Mouse (Mus musculus): Measurements from ENCODE around the gene Ski. TPM values are rescaled to one million over a fixed set of nuclear protein-coding genes. Genes with fewer than 3 reads are reported as not detected.
"Not testable (repeated sequence)": the region's sequence is repeated elsewhere in the genome, so short reads cannot be mapped to it uniquely, and the experiment has no call there.

The Ski gene
- polyA plus RNA-seq, 1 experiment from 2014 or later: 22.6 TPM

DNA sequence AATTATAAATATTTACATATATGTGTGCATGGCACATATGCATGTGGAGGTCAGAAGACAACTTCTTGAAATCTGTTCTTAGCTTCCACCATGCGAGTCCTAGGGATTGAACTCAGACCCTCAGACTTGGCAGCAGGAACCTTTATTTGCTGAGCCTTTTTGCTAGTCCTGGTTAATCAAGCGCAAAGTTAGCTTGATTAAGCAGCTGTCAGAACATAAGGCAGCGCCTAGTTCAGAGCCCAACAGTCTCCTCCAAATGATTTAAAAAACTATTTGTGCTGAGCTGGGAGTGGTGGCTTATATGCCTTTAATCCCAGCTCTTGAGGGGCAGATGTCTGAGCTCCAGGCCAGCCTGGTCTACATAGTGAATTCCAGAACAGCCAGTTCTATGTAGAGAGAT lies 28.8 kb upstream of the Ski start:
- H3K36me3 ChIP-seq (ENCODE audit: insufficient read depth, low read length): no peaks in the 10 kb centered on the region
- ATAC-seq (no peak), DNase-seq (ENCODE audit: low spot score) (no peak)
- no peak overlapping the region for H3K4me3 ChIP-seq (ENCODE audit: low read depth, low read length)
- 0 out of 2 replicates have a peak overlapping the region, but pooled peaks have one; percentile 94 for H3K27ac ChIP-seq (ENCODE audit: low read length)
- H3K9ac ChIP-seq (replicated peaks; ENCODE audit: low read depth): no peak overlapping the region
- peaks cover 6% of the 10 kb centered on the region; the same call in 1 of the 2 replicates for H3K4me1 ChIP-seq (ENCODE audit: insufficient read depth, low read depth, low read length)
- TF ChIP-seq CTCF (IDR thresholded peaks at IDR 0.05) (no peak), EP300 (IDR thresholded peaks at IDR 0.05) (no peak)
- no peaks in the 10 kb centered on the region for H3K27me3 ChIP-seq (replicated peaks; ENCODE audit: insufficient read depth, low read length)
- 47% methylated on average over 3 of the region's 3 CpGs for WGBS
- no peaks in the 10 kb centered on the region for H3K9me3 ChIP-seq (ENCODE audit: low read length)
- peak overlapping the region; percentile 89; the same call in 1 of the 2 replicates for H3K4me2 ChIP-seq (replicated peaks; ENCODE audit: low read depth, low read length)

DNA sequence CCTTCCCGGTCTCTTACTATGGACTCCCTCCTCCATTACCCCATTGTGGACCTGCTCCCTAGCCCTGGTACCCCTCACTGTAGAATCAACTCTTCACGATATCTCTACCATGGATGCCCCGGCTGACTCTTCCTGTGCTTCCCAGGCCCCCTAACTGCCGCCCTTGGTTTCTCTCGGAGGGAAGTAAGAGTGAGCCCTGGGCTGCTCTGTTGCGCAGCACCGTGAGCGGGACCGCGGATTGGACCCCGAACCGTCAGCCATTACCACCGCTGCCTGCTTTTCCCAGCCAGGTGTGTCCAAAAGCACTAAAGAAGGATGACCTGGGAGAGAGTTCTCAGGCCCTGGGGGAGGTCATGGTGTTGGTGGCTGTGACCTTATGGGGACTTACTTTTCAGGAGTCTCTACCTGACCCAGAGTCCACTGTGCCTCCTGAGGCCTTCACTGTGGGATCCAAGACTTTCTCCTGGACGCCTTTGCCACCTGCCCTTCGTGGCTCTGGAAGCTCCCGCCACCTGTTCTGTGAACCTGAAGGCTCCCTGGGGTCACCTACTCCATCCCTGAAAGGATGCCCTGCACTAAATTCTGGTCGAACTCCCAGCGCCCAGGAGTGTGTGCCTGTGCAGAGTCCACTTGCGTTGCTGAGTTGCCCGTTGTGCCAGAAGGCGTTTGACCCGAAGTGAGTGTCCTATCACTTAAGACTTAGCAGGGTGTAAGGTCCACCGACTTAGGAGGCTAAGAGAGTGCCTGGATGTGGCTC lies 28.1 kb upstream of the Ski start:
- TF ChIP-seq EP300 (IDR thresholded peaks at IDR 0.05): no peak
- TF ChIP-seq CTCF (IDR thresholded peaks at IDR 0.05): no peak
- H3K36me3 ChIP-seq (ENCODE audit: insufficient read depth, low read length): no peaks in the 10 kb centered on the region
- H3K4me2 ChIP-seq (replicated peaks; ENCODE audit: low read depth, low read length): peak overlapping the region; percentile 89
- no peak for DNase-seq (ENCODE audit: low spot score)
- peak overlapping the region; percentile 63 for H3K4me3 ChIP-seq (ENCODE audit: low read depth, low read length)
- H3K27ac ChIP-seq (ENCODE audit: low read length): peak overlapping the region; percentile 94
- no peaks in the 10 kb centered on the region for H3K27me3 ChIP-seq (replicated peaks; ENCODE audit: insufficient read depth, low read length)
- no peaks in the 10 kb centered on the region for H3K9me3 ChIP-seq (ENCODE audit: low read length)
- peak overlapping the region; percentile 75 for H3K9ac ChIP-seq (replicated peaks; ENCODE audit: low read depth)
- WGBS: 10% methylated on average over 23 of the region's 23 CpGs
- ATAC-seq: peak; percentile 9
- H3K4me1 ChIP-seq (ENCODE audit: insufficient read depth, low read depth, low read length): peaks cover 6% of the 10 kb centered on the region

DNA sequence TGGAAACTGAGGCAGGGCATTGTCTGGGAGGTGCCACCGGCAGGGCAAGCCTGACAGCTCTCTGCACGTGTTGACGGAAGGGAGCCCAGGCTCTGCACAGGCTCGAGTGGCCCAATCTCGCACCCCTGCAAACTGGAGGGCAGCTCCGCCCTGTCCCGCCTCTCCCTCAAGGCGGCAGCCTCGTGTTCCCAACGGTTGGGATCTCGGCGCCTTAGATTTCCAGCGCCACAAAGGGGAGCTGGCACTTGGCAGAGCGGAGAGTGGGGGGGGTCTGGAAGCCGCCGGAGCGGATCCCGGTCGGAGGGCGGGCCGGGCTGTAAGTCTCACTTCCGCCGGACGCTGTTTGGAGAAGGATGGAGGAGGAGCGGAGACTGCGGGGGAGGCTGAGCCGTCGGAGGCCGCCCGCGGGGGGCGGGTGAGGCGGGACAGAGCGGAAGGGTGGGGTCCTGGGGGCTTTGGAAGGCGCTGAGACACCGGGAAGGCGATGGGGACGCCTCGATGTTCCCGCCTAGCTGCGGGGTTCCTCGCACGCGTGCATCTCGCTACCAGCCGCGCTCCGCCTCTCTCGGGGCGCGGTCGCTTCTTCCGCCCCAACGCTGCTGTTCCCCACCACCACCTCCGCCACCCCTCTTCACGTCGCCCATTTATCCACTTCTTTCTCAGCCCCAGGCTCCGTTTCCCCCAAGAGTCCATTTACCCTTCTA lies 27.4 kb upstream of the Ski start, which contains the start of gene Faap20:
Gene Faap20, plus strand, starts transcription at position 155 of the 704 bp plus-strand sequence.
- TF ChIP-seq EP300 (IDR thresholded peaks at IDR 0.05) (peak; percentile 26; the same call in 1 of the 2 replicates), CTCF (IDR thresholded peaks at IDR 0.05) (no peak; the same call in 1 of the 2 replicates)
- H3K9ac ChIP-seq (replicated peaks; ENCODE audit: low read depth): peak within 1 kb of the TSS; percentile 75
- peak within 1 kb of the TSS; percentile 63 for H3K4me3 ChIP-seq (ENCODE audit: low read depth, low read length)
- H3K27ac ChIP-seq (ENCODE audit: low read length): peak within 1 kb of the TSS; percentile 94
- peaks cover 6% of the 10 kb centered on the region for H3K4me1 ChIP-seq (ENCODE audit: insufficient read depth, low read depth, low read length)
- no peaks in the 10 kb centered on the region for H3K9me3 ChIP-seq (ENCODE audit: low read length)
- WGBS: under 1% methylated on average over 32 of the region's 58 CpGs
- H3K36me3 ChIP-seq (ENCODE audit: insufficient read depth, low read length): no peaks in the 10 kb centered on the region
- no peaks in the 10 kb centered on the region for H3K27me3 ChIP-seq (replicated peaks; ENCODE audit: insufficient read depth, low read length)
- peak within 1 kb of the TSS; percentile 89 for H3K4me2 ChIP-seq (replicated peaks; ENCODE audit: low read depth, low read length)
- ATAC-seq (peak; percentile 90), DNase-seq (ENCODE audit: low spot score) (peak; percentile 97)

DNA sequence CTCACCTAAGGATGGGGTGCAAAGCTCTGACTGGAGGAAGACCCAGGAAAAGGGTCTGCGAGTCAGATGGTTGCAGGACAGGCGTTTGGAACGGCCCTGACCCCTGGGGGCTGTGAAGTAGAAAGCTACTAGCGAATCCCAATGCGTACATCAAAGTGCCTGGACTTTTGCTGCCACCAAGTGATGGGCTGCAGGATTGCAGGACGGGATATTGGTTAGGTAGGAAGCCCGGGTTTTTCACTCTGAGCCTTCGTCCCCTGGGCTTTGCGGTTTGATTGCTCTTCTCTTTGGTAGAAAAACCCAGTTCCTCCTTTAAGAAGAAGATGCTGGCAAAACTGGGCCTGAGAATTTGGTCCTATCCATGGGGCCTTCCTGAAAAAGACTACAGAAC lies 26.9 kb upstream of the Ski start:
- peak overlapping the region; percentile 75; the same call in 1 of the 2 replicates for H3K9ac ChIP-seq (replicated peaks; ENCODE audit: low read depth)
- ATAC-seq: peak; percentile 75
- 0% methylated on average over 9 of the region's 9 CpGs for WGBS
- H3K4me3 ChIP-seq (ENCODE audit: low read depth, low read length): peak overlapping the region; percentile 63
- H3K4me1 ChIP-seq (ENCODE audit: insufficient read depth, low read depth, low read length): peaks cover 6% of the 10 kb centered on the region
- H3K9me3 ChIP-seq (ENCODE audit: low read length): no peaks in the 10 kb centered on the region
- peak; percentile 95 for DNase-seq (ENCODE audit: low spot score)
- H3K27ac ChIP-seq (ENCODE audit: low read length): peak overlapping the region; percentile 94
- TF ChIP-seq CTCF (IDR thresholded peaks at IDR 0.05) (peak; percentile 99), EP300 (IDR thresholded peaks at IDR 0.05) (no peak)
- H3K36me3 ChIP-seq (ENCODE audit: insufficient read depth, low read length): no peaks in the 10 kb centered on the region
- no peaks in the 10 kb centered on the region for H3K27me3 ChIP-seq (replicated peaks; ENCODE audit: insufficient read depth, low read length)
- H3K4me2 ChIP-seq (replicated peaks; ENCODE audit: low read depth, low read length): peak overlapping the region; percentile 89

DNA sequence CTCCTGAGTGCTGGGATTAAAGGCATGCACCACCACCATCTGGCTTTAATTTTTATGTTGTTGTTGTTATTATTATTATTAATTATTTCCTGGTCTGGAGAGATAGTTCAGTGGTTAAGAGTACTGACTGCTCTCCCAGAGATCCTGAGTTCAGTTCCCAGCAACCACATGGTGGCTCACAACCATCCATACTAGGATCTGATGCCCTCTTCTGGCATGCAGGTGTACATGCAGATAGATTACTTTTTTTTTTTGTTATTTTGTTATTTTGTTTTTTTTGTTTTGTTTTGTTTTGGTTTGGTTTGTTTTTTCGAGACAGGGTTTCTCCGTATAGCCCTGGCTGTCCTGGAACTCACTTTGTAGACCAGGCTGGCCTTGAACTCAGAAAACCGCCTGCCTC lies 25.7 kb upstream of the Ski start:
- H3K4me2 ChIP-seq (replicated peaks; ENCODE audit: low read depth, low read length); H3K9me3 ChIP-seq (ENCODE audit: low read length); H3K9ac ChIP-seq (replicated peaks; ENCODE audit: low read depth); DNase-seq (ENCODE audit: low spot score); H3K36me3 ChIP-seq (ENCODE audit: insufficient read depth, low read length); H3K4me3 ChIP-seq (ENCODE audit: low read depth, low read length); ATAC-seq; H3K4me1 ChIP-seq (ENCODE audit: insufficient read depth, low read depth, low read length); H3K27ac ChIP-seq (ENCODE audit: low read length); H3K27me3 ChIP-seq (replicated peaks; ENCODE audit: insufficient read depth, low read length): not testable (repeated sequence)
- TF ChIP-seq CTCF (IDR thresholded peaks at IDR 0.05): peak; percentile 61
- WGBS: 92% methylated on average over 3 of the region's 3 CpGs

DNA sequence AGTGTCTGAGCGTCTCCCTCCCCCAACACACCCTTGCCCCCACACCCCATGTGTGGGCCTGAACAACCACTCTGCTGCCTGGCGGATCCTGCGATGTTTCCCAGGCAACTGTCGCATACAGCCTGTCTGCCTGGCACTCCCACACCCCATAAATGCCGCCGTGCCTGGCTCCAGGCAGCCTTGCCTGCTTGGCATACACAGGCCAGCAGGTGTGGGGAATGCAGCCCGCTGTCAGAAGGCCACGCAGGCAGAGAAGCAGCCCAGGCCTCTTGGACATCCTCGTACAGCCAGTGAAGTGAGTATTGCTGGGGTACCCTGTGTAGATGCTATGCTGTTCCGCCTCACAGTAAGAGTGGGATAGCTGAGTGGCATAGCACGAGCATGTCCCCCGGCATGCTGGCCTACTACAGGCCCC lies 24.3 kb upstream of the Ski start:
- no peak overlapping the region for H3K9ac ChIP-seq (replicated peaks; ENCODE audit: low read depth)
- no peak overlapping the region for H3K27ac ChIP-seq (ENCODE audit: low read length)
- TF ChIP-seq CTCF (IDR thresholded peaks at IDR 0.05): peak; percentile 30; the same call in 1 of the 2 replicates
- no peak for TF ChIP-seq EP300 (IDR thresholded peaks at IDR 0.05)
- H3K4me1 ChIP-seq (ENCODE audit: insufficient read depth, low read depth, low read length): peaks cover 6% of the 10 kb centered on the region
- H3K4me3 ChIP-seq (ENCODE audit: low read depth, low read length): no peak overlapping the region
- H3K9me3 ChIP-seq (ENCODE audit: low read length): no peaks in the 10 kb centered on the region
- ATAC-seq: no peak
- peak; percentile 61 for DNase-seq (ENCODE audit: low spot score)
- no peak overlapping the region for H3K4me2 ChIP-seq (replicated peaks; ENCODE audit: low read depth, low read length)
- H3K36me3 ChIP-seq (ENCODE audit: insufficient read depth, low read length): no peaks in the 10 kb centered on the region
- 51% methylated on average over 12 of the region's 12 CpGs for WGBS
- no peaks in the 10 kb centered on the region for H3K27me3 ChIP-seq (replicated peaks; ENCODE audit: insufficient read depth, low read length)
